Mouse (Mus musculus): ENCODE results near the gene Dnajb1. TPM values are rescaled to one million over a fixed set of nuclear protein-coding genes. Genes with fewer than 3 reads are reported as not detected.
A peak's percentile ranks its signal among the peaks of the same experiment; 100 is the strongest.

Gene Dnajb1
- total and polyA plus RNA-seq, 2 experiments from 2014 or later = 42.7 to 65.0 TPM

- peaks cover 9% of the 10 kb centered on the region for H3K4me1 ChIP-seq (ENCODE audit: insufficient read depth, low read length)
- 63% methylated on average over 3 of the region's 3 CpGs for WGBS
- no peak for DNase-seq (ENCODE audit: low spot score)
- TF ChIP-seq CTCF (IDR thresholded peaks at IDR 0.05; ENCODE audit: low read depth) = no peak
- no peaks in the 10 kb centered on the region; the same call in 1 of the 2 replicates for H3K36me3 ChIP-seq (ENCODE audit: insufficient read depth, low read length)
- H3K4me3 ChIP-seq (ENCODE audit: low read length) = no peak overlapping the region
- H3K27ac ChIP-seq = no peak overlapping the region
- no peaks in the 10 kb centered on the region for H3K9me3 ChIP-seq (ENCODE audit: low read length)
- no peak for ATAC-seq
- no peak overlapping the region for H3K4me2 ChIP-seq (ENCODE audit: low read depth, low read length)
- H3K9ac ChIP-seq (replicated peaks; ENCODE audit: low read length) = no peak overlapping the region
- H3K27me3 ChIP-seq (ENCODE audit: insufficient read depth, low read length) = no peaks in the 10 kb centered on the region
Measured at GRCm38 (mm10) chr8:83585333-83585732, 22.7 kb upstream of the Dnajb1 start.

- Histone ChIP-seq H3K9me3 (ENCODE audit: low read length) (no peaks in the 10 kb centered on the region), H3K4me3 (ENCODE audit: low read length) (no peak overlapping the region), H3K4me1 (ENCODE audit: insufficient read depth, low read length) (peaks cover 18% of the 10 kb centered on the region), H3K4me2 (ENCODE audit: low read depth, low read length) (0 out of 2 replicates have a peak overlapping the region, but pooled peaks have one; percentile 21), H3K9ac (replicated peaks; ENCODE audit: low read length) (no peak overlapping the region), H3K27ac (no peak overlapping the region), H3K27me3 (ENCODE audit: insufficient read depth, low read length) (no peaks in the 10 kb centered on the region), H3K36me3 (ENCODE audit: insufficient read depth, low read length) (no peaks in the 10 kb centered on the region; the same call in 1 of the 2 replicates)
- ATAC-seq = no peak
- no peak for DNase-seq (ENCODE audit: low spot score)
- no peak for TF ChIP-seq CTCF (IDR thresholded peaks at IDR 0.05; ENCODE audit: low read depth)
- WGBS = 90% methylated on average over 6 of the region's 6 CpGs
Measured at GRCm38 (mm10) chr8:83587644-83588043, 20.3 kb upstream of the Dnajb1 start.

- 0 out of 2 replicates have a peak overlapping the region, but pooled peaks have one; percentile 21 for H3K4me2 ChIP-seq (ENCODE audit: low read depth, low read length)
- H3K4me1 ChIP-seq (ENCODE audit: insufficient read depth, low read length) = peaks cover 18% of the 10 kb centered on the region
- WGBS = 97% methylated on average over 5 of the region's 5 CpGs
- no peak overlapping the region for H3K9ac ChIP-seq (replicated peaks; ENCODE audit: low read length)
- ATAC-seq (no peak), DNase-seq (ENCODE audit: low spot score) (no peak)
- no peak for TF ChIP-seq CTCF (IDR thresholded peaks at IDR 0.05; ENCODE audit: low read depth)
- no peak overlapping the region for H3K27ac ChIP-seq
- no peaks in the 10 kb centered on the region for H3K9me3 ChIP-seq (ENCODE audit: low read length)
- no peaks in the 10 kb centered on the region; the same call in 1 of the 2 replicates for H3K36me3 ChIP-seq (ENCODE audit: insufficient read depth, low read length)
- no peak overlapping the region for H3K4me3 ChIP-seq (ENCODE audit: low read length)
- no peaks in the 10 kb centered on the region for H3K27me3 ChIP-seq (ENCODE audit: insufficient read depth, low read length)
Measured at GRCm38 (mm10) chr8:83588886-83589285, 19.1 kb upstream of the Dnajb1 start.

- no peak for ATAC-seq
- Histone ChIP-seq H3K4me1 (ENCODE audit: insufficient read depth, low read length) (peaks cover 18% of the 10 kb centered on the region), H3K27me3 (ENCODE audit: insufficient read depth, low read length) (no peaks in the 10 kb centered on the region), H3K9ac (replicated peaks; ENCODE audit: low read length) (no peak overlapping the region), H3K4me3 (ENCODE audit: low read length) (no peak overlapping the region), H3K4me2 (ENCODE audit: low read depth, low read length) (peak overlapping the region; percentile 82), H3K27ac (no peak overlapping the region), H3K9me3 (ENCODE audit: low read length) (no peaks in the 10 kb centered on the region), H3K36me3 (ENCODE audit: insufficient read depth, low read length) (no peaks in the 10 kb centered on the region)
- TF ChIP-seq CTCF (IDR thresholded peaks at IDR 0.05; ENCODE audit: low read depth) = peak; percentile 42
- DNase-seq (ENCODE audit: low spot score) = peak; percentile 41
- 75% methylated on average over 7 of the region's 7 CpGs for WGBS
Measured at GRCm38 (mm10) chr8:83590488-83591023, 17.4 kb upstream of the Dnajb1 start.

GRCm38 (mm10) chr8:83592682-83593081, 15.3 kb upstream of the Dnajb1 start:
- H3K9me3 ChIP-seq (ENCODE audit: low read length) = no peaks in the 10 kb centered on the region
- H3K9ac ChIP-seq (replicated peaks; ENCODE audit: low read length) = peak overlapping the region; percentile 96
- no peaks in the 10 kb centered on the region for H3K36me3 ChIP-seq (ENCODE audit: insufficient read depth, low read length)
- H3K4me1 ChIP-seq (ENCODE audit: insufficient read depth, low read length) = peaks cover 16% of the 10 kb centered on the region
- no peaks in the 10 kb centered on the region for H3K27me3 ChIP-seq (ENCODE audit: insufficient read depth, low read length)
- DNase-seq (ENCODE audit: low spot score) (no peak), ATAC-seq (no peak)
- no peak overlapping the region for H3K27ac ChIP-seq
- H3K4me2 ChIP-seq (ENCODE audit: low read depth, low read length) = peak overlapping the region; percentile 82
- WGBS = 38% methylated on average over 3 of the region's 3 CpGs
- H3K4me3 ChIP-seq (ENCODE audit: low read length) = peak overlapping the region; percentile 88
- no peak for TF ChIP-seq CTCF (IDR thresholded peaks at IDR 0.05; ENCODE audit: low read depth)

GRCm38 (mm10) chr8:83593325-83594166, 14.4 kb upstream of the Dnajb1 start:
- peaks cover 13% of the 10 kb centered on the region; the same call in 1 of the 2 replicates for H3K4me1 ChIP-seq (ENCODE audit: insufficient read depth, low read length)
- ATAC-seq = no peak
- H3K27ac ChIP-seq = peak overlapping the region; percentile 95
- 2% methylated on average over 22 of the region's 22 CpGs for WGBS
- H3K9ac ChIP-seq (replicated peaks; ENCODE audit: low read length) = peak overlapping the region; percentile 96
- peak overlapping the region; percentile 82 for H3K4me2 ChIP-seq (ENCODE audit: low read depth, low read length)
- H3K27me3 ChIP-seq (ENCODE audit: insufficient read depth, low read length) = no peaks in the 10 kb centered on the region
- no peaks in the 10 kb centered on the region for H3K36me3 ChIP-seq (ENCODE audit: insufficient read depth, low read length)
- TF ChIP-seq CTCF (IDR thresholded peaks at IDR 0.05; ENCODE audit: low read depth) = no peak
- DNase-seq (ENCODE audit: low spot score) = no peak
- no peaks in the 10 kb centered on the region for H3K9me3 ChIP-seq (ENCODE audit: low read length)
- peak overlapping the region; percentile 88 for H3K4me3 ChIP-seq (ENCODE audit: low read length)
